Mouse (Mus musculus): Measurements from ENCODE around the gene Sp1.

DNA sequence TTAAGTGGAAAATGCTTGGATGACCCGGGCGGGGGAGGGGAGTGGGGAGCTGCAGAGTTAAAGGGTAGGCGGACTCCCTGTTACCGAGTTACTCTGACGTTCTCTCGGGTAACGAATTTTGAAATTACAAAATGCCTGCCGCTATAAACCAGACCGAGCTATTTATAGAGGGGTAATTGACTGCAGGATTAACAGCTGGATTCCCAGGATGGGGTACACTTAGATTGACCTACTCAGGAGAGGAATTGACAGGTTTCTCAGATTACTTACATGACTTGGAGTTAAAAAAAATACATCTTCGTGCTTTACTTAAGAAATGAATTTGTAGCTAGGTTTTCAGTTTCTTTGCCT lies 65.3 kb downstream of the Sp1 start:
- TF ChIP-seq GATA1 (IDR thresholded peaks at IDR 0.05; ENCODE audit: low read length) (no peak), TAL1 (IDR thresholded peaks at IDR 0.05; ENCODE audit: low read length) (no peak)

Measured in erythroblast, embryonic 14.5 days (primary cell).